Mouse (Mus musculus): ENCODE data around the gene Hps1.

The Hps1 gene

GRCm38 (mm10) chr19:42717668-42718067, 62.1 kb downstream of the Hps1 start:
- no peak for DNase-seq (ENCODE audit: low spot score)

- no peak for DNase-seq (ENCODE audit: low spot score)
These were observed 63.3 kb downstream of the Hps1 start for GRCm38 (mm10) chr19:42716507-42716906.

- DNase-seq (ENCODE audit: low spot score), result no peak
These were observed 66.0 kb downstream of the Hps1 start for GRCm38 (mm10) chr19:42713770-42714169.
